Mouse (Mus musculus): ENCODE data around the gene Kcnk7. TPM values are rescaled to one million over a fixed set of nuclear protein-coding genes. Genes with fewer than 3 reads are reported as not detected.
"Not testable (repeated sequence)": the region's sequence is repeated elsewhere in the genome, so short reads cannot be mapped to it uniquely, and the experiment has no call there.

Gene Kcnk7
- not detected for total RNA-seq (2021)
- long read RNA-seq, experiment 1, partial matches to known transcripts, result 0 of 2 reads
- long read RNA-seq, experiment 1, other reads (novel, unspliced or antisense), result 2 of 2 reads
- long read RNA-seq, experiment 2, partial matches to known transcripts, result 0 of 1 reads
- long read RNA-seq, experiment 2, other reads (novel, unspliced or antisense), result 1 of 1 reads

GRCm38 (mm10) chr19:5704163-5704800, at the start of gene Kcnk7:
Gene Kcnk7, plus strand, starts transcription at chr19:5704367.
- DNase-seq (ENCODE audit: low spot score in 2 of 2), result no peak

- no peak for DNase-seq (ENCODE audit: low spot score in 2 of 2)
Measured at GRCm38 (mm10) chr19:5654720-5655298, 49.4 kb upstream of the Kcnk7 start.

- no peak for DNase-seq (ENCODE audit: low spot score in 2 of 2)
Measured at GRCm38 (mm10) chr19:5660942-5661751, 43.0 kb upstream of the Kcnk7 start.

GRCm38 (mm10) chr19:5662310-5662709, 41.9 kb upstream of the Kcnk7 start:
- no peak for DNase-seq (ENCODE audit: low spot score in 2 of 2)

- DNase-seq (ENCODE audit: low spot score in 2 of 2), result peak; percentile 95 to 96
Measured at GRCm38 (mm10) chr19:5662981-5663913, 40.9 kb upstream of the Kcnk7 start, which contains the start of gene Sipa1. Gene Sipa1, minus strand, starts transcription at chr19:5663707.

- no peak for DNase-seq (ENCODE audit: low spot score in 2 of 2)
Measured at GRCm38 (mm10) chr19:5664669-5665257, 39.4 kb upstream of the Kcnk7 start.

- DNase-seq (ENCODE audit: low spot score in 2 of 2), result no peak
Measured at GRCm38 (mm10) chr19:5665465-5665864, 38.7 kb upstream of the Kcnk7 start.

GRCm38 (mm10) chr19:5666386-5666785, 37.8 kb upstream of the Kcnk7 start:
- DNase-seq (ENCODE audit: low spot score in 2 of 2), result no peak

GRCm38 (mm10) chr19:5668372-5668771, 35.8 kb upstream of the Kcnk7 start:
- no peak for DNase-seq (ENCODE audit: low spot score in 2 of 2)

- no peak for DNase-seq (ENCODE audit: low spot score in 2 of 2)
Measured at GRCm38 (mm10) chr19:5680432-5680831, 23.7 kb upstream of the Kcnk7 start.

- DNase-seq (ENCODE audit: low spot score in 2 of 2), result no peak
Measured at GRCm38 (mm10) chr19:5684236-5684635, 19.9 kb upstream of the Kcnk7 start.

GRCm38 (mm10) chr19:5684985-5685384, 19.2 kb upstream of the Kcnk7 start:
- no peak for DNase-seq (ENCODE audit: low spot score in 2 of 2)

- no peak for DNase-seq (ENCODE audit: low spot score in 2 of 2)
Measured at GRCm38 (mm10) chr19:5685431-5685830, 18.7 kb upstream of the Kcnk7 start.

GRCm38 (mm10) chr19:5685861-5686260, 18.3 kb upstream of the Kcnk7 start:
- DNase-seq (ENCODE audit: low spot score in 2 of 2), result no peak

- no peak for DNase-seq (ENCODE audit: low spot score in 2 of 2)
Measured at GRCm38 (mm10) chr19:5686437-5686836, 17.7 kb upstream of the Kcnk7 start.

- not testable (repeated sequence) for DNase-seq (ENCODE audit: low spot score in 2 of 2)
Measured at GRCm38 (mm10) chr19:5686954-5687353, 17.2 kb upstream of the Kcnk7 start.

- DNase-seq (ENCODE audit: low spot score in 2 of 2), result no peak
Measured at GRCm38 (mm10) chr19:5687738-5688137, 16.4 kb upstream of the Kcnk7 start.

GRCm38 (mm10) chr19:5688200-5689087, 15.7 kb upstream of the Kcnk7 start, which contains the start of the genes Map3k11 and Pcnx3:
Gene Map3k11, plus strand, starts transcription at chr19:5688742.
Gene Pcnx3, minus strand, starts transcription at chr19:5688908.
- DNase-seq (ENCODE audit: low spot score in 2 of 2), result peak; percentile 91 to 93

GRCm38 (mm10) chr19:5689088-5689428, 15.1 kb upstream of the Kcnk7 start:
- no peak for DNase-seq (ENCODE audit: low spot score in 2 of 2)

All from adrenal gland, adult 18-20 months (tissue).